Mouse (Mus musculus) CH12.LX (cell line): ENCODE data around the gene Acvr1. TPM values are rescaled to one million over a fixed set of nuclear protein-coding genes. Genes with fewer than 3 reads are reported as not detected.

Source experiments
- DNase-seq: peaks from one replicate; pipeline ENCODE4 v3.0.0-alpha.2; 2013; ENCODE audit errors: extremely low read depth
- H3K27ac ChIP-seq: 2 replicates; pipeline ENCODE4 v1.5.1; 2012; ENCODE audit warnings: low read depth, mild to moderate bottlenecking, control low read depth, moderate library complexity; ENCODE audit not compliant: insufficient read depth
- H3K27me3 ChIP-seq: replicated peaks from 2 replicates; pipeline ENCODE3; 2012; ENCODE audit warnings: inconsistent platforms
- H3K36me3 ChIP-seq, 2 experiments: replicated peaks in 1 of 2; 2 replicates each; pipeline versions ENCODE3 to v1.6.1; 2012; ENCODE audit warnings: inconsistent platforms in 1 of 2, low read length in 1 of 2, mild to moderate bottlenecking in 1 of 2, mixed read lengths in 1 of 2, moderate library complexity in 1 of 2; ENCODE audit not compliant: control insufficient read depth in 1 of 2, insufficient read depth in 1 of 2
- H3K4me1 ChIP-seq, 2 experiments: 2 replicates each; pipeline ENCODE4 v1.6.1; 2012; ENCODE audit warnings: inconsistent platforms in 1 of 2, moderate library complexity in 1 of 2; ENCODE audit not compliant: insufficient read depth in 2 of 2, control insufficient read depth in 1 of 2
- H3K4me2 ChIP-seq: 2 replicates; pipeline ENCODE4 v1.6.1; 2012; ENCODE audit warnings: low read depth, mild to moderate bottlenecking, control low read depth; ENCODE audit not compliant: poor library complexity, insufficient read depth, severe bottlenecking
- H3K4me3 ChIP-seq, 3 experiments: fragments of 150-350 bp in 1 of 3; sonication (generic) in 1 of 3; replicated peaks in 1 of 3; 2 replicates each; pipeline versions ENCODE3 to v1.5.1; 2011 to 2012; ENCODE audit warnings: low read depth in 2 of 3, low read length in 2 of 3, mild to moderate bottlenecking in 2 of 3, moderate library complexity in 2 of 3, control low read depth in 1 of 3, improper control_type of control experiment in 1 of 3, inconsistent platforms in 1 of 3, mixed read lengths in 1 of 3; ENCODE audit not compliant: poor library complexity in 1 of 3
- H3K79me2 ChIP-seq: replicated peaks from 2 replicates; pipeline ENCODE4 v1.6.1; 2012; ENCODE audit warnings: mild to moderate bottlenecking, moderate library complexity; ENCODE audit not compliant: control insufficient read depth, poor library complexity, insufficient read depth, severe bottlenecking; ENCODE audit errors: extremely low read depth
- H3K9ac ChIP-seq: 2 replicates; pipeline ENCODE4 v1.6.1; 2012; ENCODE audit warnings: low read depth, mild to moderate bottlenecking, control low read depth, moderate library complexity; ENCODE audit not compliant: insufficient read depth
- H3K9me3 ChIP-seq: replicated peaks from 2 replicates; pipeline ENCODE3; 2012; ENCODE audit warnings: low read length, inconsistent platforms, mixed read lengths
- CTCF ChIP-seq, 2 experiments: IDR thresholded peaks in 1 of 2; conservative IDR thresholded peaks in 1 of 2; 2 replicates each; pipeline ENCODE4 v1.5.1; 2011 to 2012; ENCODE audit warnings: low read depth in 2 of 2, low read length in 2 of 2, improper control_type of control experiment in 1 of 2, inconsistent platforms in 1 of 2, mild to moderate bottlenecking in 1 of 2, moderate library complexity in 1 of 2
- E2F4 ChIP-seq: IDR thresholded peaks from 2 replicates; pipeline ENCODE4 v1.6.1; 2011; ENCODE audit warnings: low read depth, low read length, improper control_type of control experiment; ENCODE audit not compliant: insufficient replicate concordance
- ELF1 ChIP-seq: IDR thresholded peaks from 2 replicates; pipeline ENCODE4 v1.6.1; 2014; ENCODE audit warnings: low read depth, mild to moderate bottlenecking, inconsistent platforms, low read length, improper control_type of control experiment
- EP300 ChIP-seq: IDR thresholded peaks from 2 replicates; pipeline ENCODE4 v1.6.1; 2011; ENCODE audit warnings: low read length, improper control_type of control experiment
- ETS1 ChIP-seq: conservative IDR thresholded peaks from 2 replicates; pipeline ENCODE4 v1.6.1; 2012; ENCODE audit warnings: low read depth, mild to moderate bottlenecking, inconsistent platforms, low read length, improper control_type of control experiment, moderate library complexity
- GABPA ChIP-seq: IDR thresholded peaks from 2 replicates; pipeline ENCODE4 v1.6.1; 2012; ENCODE audit warnings: low read depth, low read length, improper control_type of control experiment, inconsistent platforms; ENCODE audit not compliant: insufficient replicate concordance
- HCFC1 ChIP-seq: IDR thresholded peaks from 2 replicates; pipeline ENCODE4 v1.6.1; 2012; ENCODE audit warnings: low read depth, mild to moderate bottlenecking, inconsistent platforms, low read length, improper control_type of control experiment
- JUN ChIP-seq: IDR thresholded peaks from 2 replicates; pipeline ENCODE4 v1.6.1; 2011; ENCODE audit warnings: low read depth, mild to moderate bottlenecking, low read length, improper control_type of control experiment, moderate library complexity; ENCODE audit not compliant: insufficient read depth
- MAX ChIP-seq: IDR thresholded peaks from 2 replicates; pipeline ENCODE4 v1.6.1; 2011; ENCODE audit warnings: low read length, improper control_type of control experiment
- MEF2A ChIP-seq: IDR thresholded peaks from 2 replicates; pipeline ENCODE4 v1.6.1; 2014; ENCODE audit warnings: low read depth, mild to moderate bottlenecking, inconsistent platforms, low read length, improper control_type of control experiment, borderline replicate concordance
- MXI1 ChIP-seq: IDR thresholded peaks from 2 replicates; pipeline ENCODE4 v1.6.1; 2011; ENCODE audit warnings: mild to moderate bottlenecking, low read depth, low read length, improper control_type of control experiment
- NELFE ChIP-seq: IDR thresholded peaks from 2 replicates; pipeline ENCODE4 v1.6.1; 2011; ENCODE audit warnings: low read depth, low read length, improper control_type of control experiment
- NRF1 ChIP-seq: IDR thresholded peaks from 2 replicates; pipeline ENCODE4 v1.6.1; 2014; ENCODE audit warnings: low read depth, mild to moderate bottlenecking, inconsistent platforms, low read length, improper control_type of control experiment, moderate library complexity
- POLR2A ChIP-seq: IDR thresholded peaks from 2 replicates; pipeline ENCODE4 v1.6.1; 2011; ENCODE audit warnings: low read depth, mild to moderate bottlenecking, improper control_type of control experiment, low read length
- POLR2AphosphoS2 ChIP-seq: IDR thresholded peaks from 2 replicates; pipeline ENCODE4 v1.6.1; 2011; ENCODE audit warnings: low read depth, low read length, improper control_type of control experiment
- RAD21 ChIP-seq: IDR thresholded peaks from 2 replicates; pipeline ENCODE4 v1.6.1; 2011; ENCODE audit warnings: low read depth, mild to moderate bottlenecking, low read length, improper control_type of control experiment, moderate library complexity
- RCOR1 ChIP-seq: conservative IDR thresholded peaks from 2 replicates; pipeline ENCODE4 v1.6.1; 2012; ENCODE audit warnings: low read depth, mild to moderate bottlenecking, inconsistent platforms, low read length, improper control_type of control experiment
- SIN3A ChIP-seq: IDR thresholded peaks from 2 replicates; pipeline ENCODE4 v1.6.1; 2012; ENCODE audit warnings: low read length, improper control_type of control experiment, inconsistent platforms
- SMC3 ChIP-seq: IDR thresholded peaks from 2 replicates; pipeline ENCODE4 v1.6.1; 2011; ENCODE audit warnings: low read depth, low read length, improper control_type of control experiment
- USF1 ChIP-seq: IDR thresholded peaks from 2 replicates; pipeline ENCODE4 v1.6.1; 2014; ENCODE audit warnings: low read depth, mild to moderate bottlenecking, inconsistent platforms, low read length, improper control_type of control experiment
- ZC3H11A ChIP-seq: IDR thresholded peaks from 2 replicates; pipeline ENCODE4 v1.6.1; 2012; ENCODE audit warnings: low read depth, mild to moderate bottlenecking, inconsistent platforms, low read length, improper control_type of control experiment
- ZKSCAN1 ChIP-seq: IDR thresholded peaks from 2 replicates; pipeline ENCODE4 v1.6.1; 2012; ENCODE audit warnings: low read depth, inconsistent platforms, low read length, improper control_type of control experiment, borderline replicate concordance
- ZMIZ1 ChIP-seq: IDR thresholded peaks from 2 replicates; pipeline ENCODE4 v1.6.1; 2012; ENCODE audit warnings: low read depth, mild to moderate bottlenecking, inconsistent platforms, low read length, improper control_type of control experiment
- ZNF384 ChIP-seq: IDR thresholded peaks from 2 replicates; pipeline ENCODE4 v1.6.1; 2012; ENCODE audit warnings: low read depth, low read length, improper control_type of control experiment, inconsistent platforms
- dilution Hi-C: fragments of 300-500 bp; cut with MboI; formaldehyde crosslinking; loops from 2 replicates; pipeline ENCODE4 v1.14.3; 2020; ENCODE audit warnings: low sequenced_read_pairs; ENCODE audit not compliant: extremely low pct_unique_long_range_greater_than_20kb, extremely low pct_ligation_motif_present
- in situ Hi-C: fragments of 300-500 bp; cut with MboI; formaldehyde crosslinking; loops from 3 replicates; pipeline ENCODE4 v1.14.3; 2019; ENCODE audit warnings: low sequenced_read_pairs, low pct_ligation_motif_present, low pct_unique_long_range_greater_than_20kb, mixed read lengths
- polyA plus RNA-seq: library from polyadenylated mRNA; unstranded; fragments of >175 nt; gene quantifications from 2 replicates; pipeline ENCODE4 v1.2.1, GENCODE M21; 2012; ENCODE audit warnings: low read depth; ENCODE audit not compliant: insufficient read length
- total RNA-seq, 2 experiments: library from RNA; depleted of rRNA; stranded (reverse); fragments of 300-350 nt in 1 of 2; fragments of >200 nt in 1 of 2; gene quantifications; 2 replicates each; pipeline ENCODE4 v1.2.3; 2012 to 2014

The Acvr1 gene
- total and polyA plus RNA-seq, 3 experiments: not detected

GRCm38 (mm10) chr2:58590055-58590454 is 23.1 kb upstream of the Acvr1 start:
- Histone ChIP-seq H3K36me3 (no peaks in the 10 kb centered on the region), H3K4me3 (no peak overlapping the region), H3K4me2 (no peak overlapping the region), H3K9ac (no peak overlapping the region), H3K79me2 (no peaks in the 10 kb centered on the region), H3K4me1 (peaks cover 0 to 4% of the 10 kb centered on the region in 2 experiments; a peak in 1 of 4 replicates), H3K9me3 (peaks cover 18% of the 10 kb centered on the region), H3K27me3 (no peaks in the 10 kb centered on the region), H3K27ac (no peak overlapping the region)
- no peak for TF ChIP-seq USF1
- no peak for TF ChIP-seq GABPA
- TF ChIP-seq JUN: no peak
- no peak for TF ChIP-seq NELFE
- TF ChIP-seq MEF2A: no peak
- TF ChIP-seq E2F4: no peak
- TF ChIP-seq SMC3: no peak
- no peak for TF ChIP-seq ZC3H11A
- in situ Hi-C loops (no loop called here), dilution Hi-C loops (no loop called here)
- DNase-seq: no peak

GRCm38 (mm10) chr2:58589637-58590036 is 22.7 kb upstream of the Acvr1 start:
- no peak overlapping the region for H3K4me2 ChIP-seq
- in situ Hi-C loops (no loop called here), dilution Hi-C loops (no loop called here)
- no peak overlapping the region for H3K27ac ChIP-seq
- peaks cover 14% of the 10 kb centered on the region for H3K9me3 ChIP-seq
- H3K36me3 ChIP-seq: no peaks in the 10 kb centered on the region
- H3K9ac ChIP-seq: no peak overlapping the region
- TF ChIP-seq MAX (no peak), POLR2AphosphoS2 (no peak), GABPA (no peak), CTCF (conservative IDR thresholded peaks at IDR 0.05 in 1 of 2, IDR thresholded peaks at IDR 0.05 in 1 of 2; ENCODE audit: low read depth in 2 of 2, low read length in 2 of 2) (no peak), SIN3A (no peak), ETS1 (no peak), SMC3 (no peak), POLR2A (no peak), RAD21 (no peak), MEF2A (no peak), NRF1 (no peak), ELF1 (no peak), ZNF384 (no peak), MXI1 (no peak), RCOR1 (no peak), ZMIZ1 (no peak), HCFC1 (no peak), EP300 (no peak), ZKSCAN1 (no peak)
- no peak overlapping the region for H3K4me3 ChIP-seq
- no peaks in the 10 kb centered on the region for H3K27me3 ChIP-seq
- no peaks in the 10 kb centered on the region for H3K79me2 ChIP-seq
- H3K4me1 ChIP-seq: peaks cover 0 to 4% of the 10 kb centered on the region in 2 experiments; a peak in 1 of 4 replicates
- no peak for DNase-seq
